Mouse (Mus musculus): Measurements from ENCODE around the gene Rnf150.
"Not testable (repeated sequence)": the region's sequence is repeated elsewhere in the genome, so short reads cannot be mapped to it uniquely, and the experiment has no call there.

Rnf150 gene

DNA sequence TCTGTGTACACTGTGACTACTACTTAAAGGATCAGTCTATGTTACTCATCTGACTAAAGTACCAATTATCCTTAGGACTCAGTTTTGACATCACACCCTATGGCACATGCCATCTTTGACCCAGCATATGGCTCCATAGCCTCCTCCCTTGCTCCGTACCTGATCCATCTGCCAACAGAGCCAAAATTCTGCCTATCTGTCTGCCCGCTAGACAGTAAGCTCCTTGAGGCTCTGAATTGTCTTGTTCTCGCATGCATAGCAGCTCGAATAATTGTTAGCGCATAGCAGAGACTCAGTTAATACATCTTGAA, 216.3 kb downstream of the Rnf150 start:
- DNase-seq: no peak

DNA sequence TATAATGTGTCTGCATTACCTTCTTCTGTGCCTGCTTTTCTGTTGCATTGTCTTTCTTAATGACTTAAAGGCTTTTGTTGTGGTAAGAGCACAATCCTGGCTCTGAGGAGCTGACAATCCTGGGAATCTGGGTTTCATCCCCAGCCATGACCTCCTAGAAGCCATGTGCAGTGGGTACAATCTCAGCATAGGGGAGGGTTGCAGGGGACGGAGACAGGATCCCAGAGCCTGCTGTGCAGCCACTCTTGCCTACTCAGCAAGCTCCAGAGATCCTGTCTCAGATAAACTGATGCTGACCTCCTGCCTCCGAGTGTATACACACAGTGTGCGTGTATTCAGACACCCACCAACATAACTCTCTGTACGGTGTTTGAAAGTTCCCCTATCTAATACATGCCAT, 218.1 kb downstream of the Rnf150 start:
- DNase-seq: no peak

DNA sequence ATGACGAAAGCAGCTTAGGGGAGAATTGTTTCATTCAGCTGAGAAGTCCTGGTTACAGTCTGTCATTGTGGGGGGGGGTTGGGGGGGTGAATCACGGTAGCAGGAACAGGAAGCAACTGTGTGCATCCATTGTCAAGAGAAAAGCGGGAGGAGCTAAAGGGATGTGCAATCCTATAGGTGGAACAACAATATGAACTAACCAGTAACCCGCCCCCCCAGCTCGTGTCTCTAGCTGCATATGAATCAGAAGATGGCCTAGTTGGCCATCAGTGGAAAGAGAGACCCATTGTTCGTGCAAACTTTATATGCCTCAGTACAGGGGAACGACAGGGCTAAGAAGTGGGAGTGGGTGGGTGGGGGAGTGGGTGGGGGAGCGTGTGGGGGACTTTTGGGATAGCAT, 218.7 kb downstream of the Rnf150 start:
- DNase-seq: not testable (repeated sequence)

DNA sequence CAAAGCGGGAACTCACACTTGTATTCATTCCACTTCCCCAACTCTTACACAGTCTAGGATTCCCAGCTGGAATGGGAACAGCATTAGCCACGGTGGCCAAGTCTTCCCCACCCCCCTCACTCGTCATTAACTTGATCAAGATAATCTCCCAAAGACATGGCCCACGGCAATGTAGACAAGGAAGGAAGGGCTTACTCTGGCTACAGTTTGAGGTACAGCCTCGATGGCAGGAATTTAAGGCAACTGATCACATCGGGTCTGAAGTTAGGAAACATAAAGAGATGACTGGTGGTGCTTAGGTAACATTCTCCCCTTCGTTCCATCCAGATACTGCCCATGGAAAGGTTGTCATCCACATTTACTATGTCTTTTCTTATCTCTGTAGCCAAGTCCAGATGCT, 219.1 kb downstream of the Rnf150 start:
- DNase-seq: no peak

DNA sequence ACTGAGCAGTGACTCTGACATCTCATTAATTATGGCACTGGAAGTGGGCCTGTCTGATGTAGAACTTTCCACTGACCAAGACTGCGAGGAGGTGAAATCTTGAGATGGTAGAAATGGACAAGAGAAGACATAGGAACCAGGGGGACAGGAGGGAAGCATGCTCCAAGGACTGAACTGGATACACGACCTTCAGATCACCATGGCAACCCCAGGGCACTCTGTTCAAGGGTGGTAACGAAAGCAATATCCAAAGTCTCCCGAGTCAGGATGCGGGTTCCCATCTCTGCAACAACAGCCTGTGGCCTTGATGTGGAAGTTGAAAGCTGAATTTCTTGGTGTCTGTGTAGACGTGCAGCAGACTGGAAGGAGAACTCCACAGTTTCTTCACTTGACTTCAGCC, 220.3 kb downstream of the Rnf150 start:
- no peak for DNase-seq

DNA sequence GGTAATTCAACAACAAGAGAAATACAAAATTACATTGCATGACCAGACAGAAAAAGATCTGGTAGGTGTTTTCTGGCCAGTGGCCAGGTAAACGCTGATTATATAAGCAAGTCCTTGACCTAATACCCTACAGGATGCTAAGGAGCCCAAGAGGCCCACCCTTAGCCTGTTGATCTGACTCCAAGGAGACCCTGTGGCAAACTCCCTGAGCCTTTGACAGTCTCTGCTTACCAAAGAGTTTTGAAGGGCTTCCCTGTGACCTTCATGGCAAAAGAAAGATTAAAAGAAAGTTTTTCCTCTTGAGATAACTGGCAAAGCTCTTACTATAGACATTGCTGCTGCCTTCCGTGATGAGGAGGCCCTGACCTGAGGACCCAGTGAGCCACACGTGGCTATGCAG, 222.4 kb downstream of the Rnf150 start:
- DNase-seq: no peak

DNA sequence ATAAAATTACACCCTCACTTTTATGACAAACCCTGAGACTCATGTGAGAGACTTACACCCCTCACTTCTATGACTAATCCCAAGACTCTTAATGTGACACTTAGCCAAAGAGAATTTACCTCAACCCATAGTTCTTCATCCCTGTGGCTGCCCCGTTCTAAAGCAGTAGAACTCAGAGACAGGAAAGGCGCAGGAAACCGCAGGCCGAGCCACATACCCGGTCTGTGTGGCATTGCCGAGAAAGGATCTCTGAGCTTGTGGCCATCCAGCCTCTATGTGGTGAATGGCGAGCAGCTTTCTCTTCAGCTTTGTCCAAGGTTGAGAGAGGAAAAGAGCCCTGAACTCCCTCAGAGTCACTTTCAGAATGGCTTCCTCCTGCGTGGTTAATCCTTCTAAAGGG, 223.5 kb downstream of the Rnf150 start:
- DNase-seq: no peak

DNA sequence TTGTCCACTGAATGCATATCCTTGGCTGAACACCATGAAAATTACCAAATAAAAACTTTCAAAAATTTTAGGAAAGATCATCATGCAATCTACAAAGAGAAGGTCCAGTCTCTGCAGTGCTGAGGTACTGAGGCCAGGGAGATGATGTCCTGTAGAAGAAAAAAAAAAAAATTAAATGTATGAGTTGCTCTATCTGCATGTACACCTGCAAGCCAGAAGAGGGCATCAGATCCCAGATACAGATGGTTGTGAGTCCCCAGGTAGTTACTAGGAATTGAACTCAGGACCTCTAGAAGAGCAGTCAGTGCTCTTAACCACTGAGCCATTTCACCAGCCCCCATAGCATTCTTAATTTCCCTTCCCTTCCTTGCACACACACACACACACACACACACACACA, 224.4 kb downstream of the Rnf150 start:
- no peak for DNase-seq

DNA sequence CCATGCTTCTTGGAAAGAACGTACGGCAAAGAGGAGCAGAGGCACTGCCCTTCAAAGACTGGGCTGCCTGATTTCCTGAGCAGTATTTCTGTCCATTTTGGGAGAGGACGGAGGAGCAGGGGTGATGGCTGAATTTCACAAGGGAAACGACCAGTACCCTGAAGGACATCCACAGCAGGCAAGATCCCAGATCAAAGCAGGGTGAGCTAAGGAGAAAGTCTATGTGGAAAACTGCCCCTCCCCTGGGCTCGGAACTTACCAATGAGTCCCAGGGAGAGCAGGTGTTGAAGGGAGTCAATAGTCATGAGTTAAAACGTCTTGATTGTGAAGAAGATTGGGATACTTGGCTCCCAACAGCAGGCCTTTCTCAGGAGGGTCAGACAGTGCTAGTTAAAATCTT, 225.0 kb downstream of the Rnf150 start:
- no peak for DNase-seq

DNA sequence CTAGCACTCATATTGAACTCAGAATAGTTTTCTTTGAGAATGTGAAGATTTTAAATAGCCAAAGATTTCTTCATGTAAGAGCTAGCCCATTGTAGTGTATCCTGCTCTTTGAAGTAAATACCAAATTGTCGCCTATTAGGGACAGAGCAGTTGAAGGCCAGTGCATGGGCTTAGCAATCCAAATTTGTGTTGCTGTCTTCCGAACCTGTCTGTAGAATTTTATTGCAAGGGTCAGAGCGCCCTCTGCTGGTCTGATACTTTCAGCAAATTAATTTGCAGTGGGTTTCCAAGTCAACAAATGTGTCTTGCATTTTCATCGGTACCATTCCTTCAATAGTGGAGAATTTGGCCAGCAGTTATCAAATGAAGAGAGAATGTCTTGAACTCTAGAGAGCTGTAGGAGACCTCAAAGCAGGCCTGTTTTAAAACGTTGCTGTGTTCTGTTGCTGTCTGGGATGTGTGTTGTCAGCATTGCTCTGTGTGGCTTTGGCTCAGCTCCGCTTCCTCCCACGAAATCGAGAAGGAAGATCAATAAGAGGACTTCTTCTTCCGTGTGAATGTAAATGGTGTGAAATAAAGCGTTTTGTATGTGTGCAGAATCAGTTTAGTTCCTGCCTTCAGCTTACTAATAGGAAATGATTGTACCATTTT, 226.3 kb downstream of the Rnf150 start:
- DNase-seq: peak; percentile 93

DNA sequence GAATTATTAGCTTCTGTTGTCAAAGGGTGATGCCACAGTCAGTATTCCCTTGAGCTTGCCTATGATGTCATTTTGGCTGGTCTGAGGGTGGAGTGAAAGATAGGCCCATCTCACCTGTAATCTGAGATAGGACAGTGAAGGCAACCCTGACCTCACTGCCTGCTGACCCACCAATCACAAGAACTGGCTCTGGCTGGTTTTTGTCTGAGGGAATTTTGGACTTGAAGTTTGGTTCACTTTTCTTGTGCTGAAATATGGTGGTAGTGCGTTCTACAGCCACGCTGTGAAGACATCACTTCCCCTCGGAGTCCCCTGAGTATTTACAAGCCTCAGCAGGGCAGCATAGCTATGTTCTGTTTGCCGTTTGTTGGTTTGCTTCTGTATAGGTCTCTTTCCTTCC, 227.3 kb downstream of the Rnf150 start:
- DNase-seq: no peak

DNA sequence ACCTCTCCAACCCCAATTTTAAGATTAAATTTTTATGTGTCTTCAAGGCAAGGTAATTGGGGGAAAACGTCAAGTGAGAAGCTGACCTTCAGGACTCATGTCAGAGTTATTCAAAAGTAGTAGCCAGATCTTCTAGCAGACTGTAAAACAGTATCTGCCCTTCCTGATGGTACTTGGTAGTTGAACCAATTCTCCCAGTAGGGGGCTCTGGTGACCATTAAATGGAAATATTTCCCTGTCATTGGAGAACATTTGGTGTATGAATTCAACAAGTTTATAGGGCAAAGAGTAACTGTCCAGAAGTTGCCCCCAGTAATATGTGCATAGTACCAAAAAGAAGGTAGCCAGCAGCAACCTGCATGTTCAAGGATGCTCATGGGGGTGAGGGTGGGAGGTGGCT, 236.9 kb downstream of the Rnf150 start:
- peak; percentile 49 for DNase-seq

DNA sequence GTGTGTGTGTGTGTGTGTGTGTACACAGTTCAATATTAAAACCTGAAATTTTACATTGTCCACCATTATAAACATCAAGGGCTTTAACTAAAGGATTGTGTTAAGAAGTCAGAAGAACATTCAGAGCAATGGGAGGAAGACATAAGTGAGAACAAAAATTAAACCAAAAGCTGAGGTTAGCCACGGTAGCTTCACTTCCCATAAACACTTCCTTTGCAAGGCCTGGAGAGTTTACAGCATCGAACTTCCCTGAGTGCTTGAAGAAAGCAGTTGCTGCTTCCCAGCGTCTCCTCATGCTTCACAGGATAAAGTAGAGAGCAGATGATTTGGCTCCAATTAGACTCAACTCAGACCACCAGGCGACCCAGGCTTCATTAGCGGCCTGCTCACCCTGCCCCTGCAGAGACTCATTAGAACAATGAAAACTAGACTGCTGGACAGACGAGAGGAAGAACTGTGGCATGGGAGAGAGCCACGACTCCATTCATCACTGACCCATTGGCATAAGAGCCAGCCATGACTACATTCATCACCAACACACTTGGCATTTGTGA, 239.9 kb downstream of the Rnf150 start:
- no peak for DNase-seq

DNA sequence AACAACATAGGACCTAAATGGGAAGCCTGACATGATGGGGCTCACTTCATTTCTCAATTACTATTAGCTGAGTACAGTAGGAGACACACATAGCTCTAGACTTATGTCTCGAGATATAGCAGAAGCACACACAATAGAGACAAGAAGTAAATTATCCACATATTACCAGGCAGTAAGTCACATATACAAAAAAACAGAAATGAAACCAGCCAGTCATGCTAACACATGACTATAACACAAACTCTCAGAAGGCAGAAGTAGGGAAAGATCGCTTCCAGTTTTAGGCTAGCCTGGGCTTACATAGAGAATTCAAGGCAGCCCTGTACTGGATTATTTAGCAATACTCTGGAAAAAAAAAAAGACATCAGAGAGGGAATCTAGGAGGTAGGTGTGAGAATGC, 240.8 kb downstream of the Rnf150 start:
- DNase-seq: no peak

DNA sequence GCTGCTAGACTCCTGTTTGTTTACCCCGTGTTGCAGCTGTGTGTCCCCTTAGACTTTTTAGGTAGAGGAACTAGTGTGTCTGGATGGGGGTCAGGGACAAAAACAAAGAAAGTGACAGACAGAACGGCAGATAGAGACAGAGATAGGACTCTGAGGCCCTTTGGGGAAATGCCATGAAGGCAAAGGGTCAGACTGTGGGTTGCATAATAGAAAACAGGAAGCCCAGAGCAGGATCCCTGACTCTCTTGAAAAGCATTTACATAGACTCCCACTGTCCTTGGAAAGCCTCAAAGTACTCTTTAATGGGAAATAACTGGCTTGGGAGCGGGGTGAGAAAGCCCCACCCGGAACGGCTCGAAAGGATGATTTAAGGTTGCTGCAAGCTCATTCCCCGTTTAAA, 246.6 kb downstream of the Rnf150 start:
- peak; percentile 13 for DNase-seq

DNA sequence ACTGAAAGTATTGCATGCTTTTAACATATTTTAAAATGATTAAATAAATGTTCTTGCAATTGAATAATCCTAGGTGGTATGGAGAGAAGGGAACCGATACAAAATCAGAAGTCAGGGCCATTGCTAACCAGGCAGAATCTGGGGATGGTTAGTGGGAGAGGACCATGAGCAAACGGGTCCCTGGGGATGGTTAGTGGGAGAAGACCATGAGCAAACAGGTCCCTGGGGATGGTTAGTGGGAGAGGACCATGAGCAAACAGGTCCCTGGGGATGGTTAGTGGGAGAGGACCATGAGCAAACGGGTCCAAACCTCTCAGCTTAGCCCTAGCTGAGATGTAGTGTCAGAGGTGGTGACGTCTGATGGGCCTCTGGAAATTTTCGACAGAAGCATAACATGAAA, 247.0 kb downstream of the Rnf150 start:
- no peak for DNase-seq

DNA sequence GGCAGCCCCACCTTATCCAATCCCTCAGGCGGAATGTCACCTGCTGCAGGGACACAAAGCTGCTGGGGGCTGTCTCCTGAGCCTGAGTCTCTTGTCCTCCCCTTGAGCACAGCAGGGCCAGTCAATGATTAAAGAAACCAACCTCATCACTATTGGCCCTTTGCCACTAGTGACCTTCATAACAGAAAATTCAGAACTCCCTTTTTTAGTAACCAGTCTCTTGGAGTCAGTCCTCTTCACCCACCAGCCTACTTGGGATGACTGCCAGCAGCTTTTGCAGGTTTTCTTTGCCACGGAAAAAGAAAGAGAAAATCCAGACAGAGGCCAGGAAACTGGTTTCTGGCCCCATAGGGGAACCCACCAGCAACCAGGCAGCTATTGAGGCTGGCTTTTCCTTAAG, 271.9 kb downstream of the Rnf150 start:
- DNase-seq: peak; percentile 35

DNA sequence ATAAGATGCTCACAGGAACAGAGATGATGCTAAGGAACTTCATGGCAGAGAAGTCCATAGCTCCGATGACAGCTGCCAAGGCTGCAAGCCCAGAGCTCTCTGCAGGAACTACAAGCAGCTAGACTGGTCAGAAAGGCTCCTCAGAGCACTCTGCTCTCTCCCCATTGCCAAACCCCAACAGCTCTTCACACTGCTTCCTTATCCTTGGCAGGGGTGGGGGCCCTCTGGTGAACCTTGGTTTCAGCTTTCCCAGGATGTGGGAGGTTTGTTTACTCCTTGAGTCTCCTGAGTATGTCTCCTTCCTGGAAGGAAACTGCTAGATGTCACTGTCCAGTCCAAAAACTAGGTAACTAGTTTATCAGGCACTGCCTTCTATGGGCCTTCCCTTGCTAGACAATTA, 276.9 kb downstream of the Rnf150 start:
- DNase-seq: no peak

DNA sequence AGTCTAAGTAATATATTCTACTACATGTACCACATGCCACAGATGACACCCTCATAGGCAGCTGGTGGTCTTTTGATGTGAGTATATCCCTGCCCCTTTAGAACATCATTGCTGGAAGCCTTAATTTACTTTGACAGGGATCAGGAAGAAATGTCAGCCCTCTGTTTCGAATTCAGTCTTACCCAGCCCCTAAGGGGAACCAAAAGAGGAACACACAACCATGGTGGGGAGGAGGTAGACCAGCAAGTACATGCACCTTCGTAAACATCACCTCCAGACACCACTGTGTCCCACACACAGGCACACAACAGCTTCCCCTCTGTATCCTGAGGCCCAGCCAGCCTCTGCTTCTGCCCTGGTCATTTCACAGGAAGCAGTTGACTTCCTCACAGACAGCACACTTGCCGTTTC, 277.6 kb downstream of the Rnf150 start:
- no peak for DNase-seq
